Mouse (Mus musculus) heart, adult 11 months (tissue): ENCODE results near the gene Anxa7.

Source experiments
- DNase-seq: peaks from one replicate; pipeline ENCODE4 v3.0.0; 2022

The Anxa7 gene

GRCm38 (mm10) chr14:20431726-20432125, 48.2 kb downstream of the Anxa7 start:
- DNase-seq = no peak

- DNase-seq = no peak
These were observed 50.1 kb downstream of the Anxa7 start for GRCm38 (mm10) chr14:20429833-20430232.

GRCm38 (mm10) chr14:20428593-20428992, 51.3 kb downstream of the Anxa7 start:
- no peak for DNase-seq

- no peak for DNase-seq
These were observed 56.9 kb downstream of the Anxa7 start for GRCm38 (mm10) chr14:20423046-20423445.

- DNase-seq = no peak
These were observed 57.7 kb downstream of the Anxa7 start for GRCm38 (mm10) chr14:20422257-20422656.
